8 mouse cellular contexts compared by ENCODE assay signal in genomic region chr8:99415966-99416781, GRCm38 (mm10). TPM values are rescaled to one million over a fixed set of nuclear protein-coding genes. Genes with fewer than 3 reads are reported as not detected.
DNase-seq lines count a peak whose midpoint lies in the region; ATAC-seq and TF ChIP-seq lines count a peak whose summit lies in the region.

Gene Cdh8, minus strand, starts transcription at chr8:99416471.

- under 1% methylated on average over 57 of the region's 58 CpGs for WGBS in stomach, embryonic 16.5 days

- peaks cover 32% of the 10 kb centered on the region for H3K27me3 ChIP-seq in stomach, embryonic 16.5 days (ENCODE audit: control insufficient read depth, insufficient read depth, low read length)

- peak; percentile 64 for ATAC-seq in stomach, embryonic 16.5 days (ENCODE audit: insufficient read depth, low FRiP score)

- H3K36me3 ChIP-seq in stomach, embryonic 16.5 days (ENCODE audit: control insufficient read depth, insufficient read depth, low read length), result no peaks in the 10 kb centered on the region

- DNase-seq in heart, adult 18-20 months, result peak; percentile 9 to 13
- DNase-seq in heart, adult 9 months (ENCODE audit: low spot score in 2 of 2), result no peak
- DNase-seq in cerebellum, postnatal 14 days, result peak; percentile 88 to 94
- DNase-seq in frontal cortex, postnatal 14 days (ENCODE audit: low spot score in 2 of 2), result peak; percentile 62 to 70
- peak; percentile 81 to 82 for DNase-seq in layer of hippocampus, adult 2 months (ENCODE audit: low spot score in 2 of 2)
- DNase-seq in mesoderm, embryonic 11.5 days (ENCODE audit: low read depth, low spot score), result peak; percentile 74
- no peak for DNase-seq in gastrocnemius, postnatal 25 days

- H3K4me2 ChIP-seq in stomach, embryonic 16.5 days (ENCODE audit: low read depth, low read length), result peak within 1 kb of the TSS; percentile 74

- H3K4me1 ChIP-seq in stomach, embryonic 16.5 days (ENCODE audit: control insufficient read depth, insufficient read depth, low read length), result peaks cover 6% of the 10 kb centered on the region; the same call in 1 of the 2 replicates

- TF ChIP-seq CTCF in layer of hippocampus, adult 2 months (conservative IDR thresholded peaks at IDR 0.05), result no peak

- H3K27ac ChIP-seq in layer of hippocampus, adult 2 months, result peak within 1 kb of the TSS; percentile 92
- H3K27ac ChIP-seq in stomach, embryonic 16.5 days (ENCODE audit: low read length), result no peak within 1 kb of the TSS

- H3K9me3 ChIP-seq in stomach, embryonic 16.5 days (replicated peaks; ENCODE audit: control insufficient read depth, low read length), result no peaks in the 10 kb centered on the region

- H3K9ac ChIP-seq in stomach, embryonic 16.5 days (ENCODE audit: low read length), result peak within 1 kb of the TSS; percentile 26

- H3K4me3 ChIP-seq in layer of hippocampus, adult 2 months, result peak within 1 kb of the TSS; percentile 76
- H3K4me3 ChIP-seq in stomach, embryonic 16.5 days (replicated peaks; ENCODE audit: low read length), result peak within 1 kb of the TSS; percentile 50

RNA-seq across cellular contexts. Expression of gene Cdh8, which starts in this region (rescaled TPM):
- total RNA-seq in heart, adult 18-20 months (2021), result under 1 TPM; 0.46 to 0.50 TPM
- total RNA-seq in layer of hippocampus, adult 2 months (2021), result 10 to 100 TPM; 82.9 to 90.8 TPM
- polyA plus RNA-seq in stomach, embryonic 16.5 days (2015; fragmentation: Nextera tagmentation; extraction: Ambion mirVana), result 1.4 and 1.6 TPM in 2 replicates
- total RNA-seq in gastrocnemius, postnatal 25 days (2021), result not detected

Comparison
In these comparisons a context has a peak if more than half of its experiments do, and no peak if none do; other contexts are left out.
1. RNA of gene Cdh8 (total RNA-seq): 82.9 to 90.8 TPM in layer of hippocampus, adult 2 months; 0.46 to 0.50 TPM in heart, adult 18-20 months and not detected in gastrocnemius, postnatal 25 days; every median in the first group is over 10 times any median in the second.
2. Peak in DNase-seq in heart, adult 18-20 months; RNA of the gene not detected or under 1 TPM.
3. DNase-seq: peak in cerebellum, postnatal 14 days (2 of 2), frontal cortex, postnatal 14 days (2 of 2), layer of hippocampus, adult 2 months (2 of 2) and mesoderm, embryonic 11.5 days (single experiment); none in heart, adult 9 months (0 of 2) and gastrocnemius, postnatal 25 days (single experiment).